8 mouse cellular contexts compared by ENCODE assay signal in the genomic region with DNA sequence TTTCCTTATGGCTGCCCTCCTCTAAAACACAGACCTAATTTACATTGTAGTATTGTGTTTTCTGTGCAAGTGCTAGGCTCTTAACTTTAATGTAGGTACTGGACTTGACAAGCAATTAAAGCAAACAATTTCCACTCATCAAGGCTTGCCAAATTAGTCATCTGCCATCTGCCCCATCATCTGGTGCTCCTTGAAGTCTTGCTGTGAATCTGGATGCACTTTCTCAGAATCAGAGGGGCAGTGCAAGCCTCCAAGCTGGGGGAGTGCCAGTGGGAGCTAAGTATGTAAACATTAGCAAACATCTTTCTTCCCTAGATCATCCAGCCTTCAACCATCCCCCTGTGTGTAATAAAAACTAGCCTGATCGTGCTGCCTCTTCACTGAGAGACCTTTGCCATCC.
DNase-seq lines count a peak whose midpoint lies in the region; ATAC-seq and TF ChIP-seq lines count a peak whose summit lies in the region.
"Had no signal": no experiment of that assay in that cellular context is flagged by ENCODE, and none has a peak within 500 bp of the region (broad histone marks: within the 10 kb centered on the region; RNA-seq: fewer than 3 reads in every experiment).

No protein-coding gene starts in this region.

- no peaks in the 10 kb centered on the region for H3K9me3 ChIP-seq in neural tube, embryonic 13.5 days
- no peaks in the 10 kb centered on the region for H3K9me3 ChIP-seq in hindbrain, postnatal 0 days (ENCODE audit: low read length)

- H3K4me3 ChIP-seq in neural tube, embryonic 13.5 days = no peak overlapping the region
- no peak overlapping the region for H3K4me3 ChIP-seq in hindbrain, postnatal 0 days (ENCODE audit: low read length)

- no peak overlapping the region for H3K4me2 ChIP-seq in neural tube, embryonic 13.5 days
- H3K4me2 ChIP-seq in hindbrain, postnatal 0 days (ENCODE audit: low read depth, low read length) = no peak overlapping the region

- peak; percentile 67 for ATAC-seq in neural tube, embryonic 13.5 days (ENCODE audit: low read depth)
- peak; percentile 82 for ATAC-seq in hindbrain, postnatal 0 days
- ATAC-seq in erythroblast, adult 5-6 weeks (replicated peaks; ENCODE audit: low FRiP score, poor library complexity, severe bottlenecking) = no peak
- no peak for ATAC-seq in megakaryocyte-erythroid progenitor cell, adult 5-6 weeks (replicated peaks; ENCODE audit: low FRiP score, low TSS enrichment, poor library complexity, severe bottlenecking)

- H3K27me3 ChIP-seq in neural tube, embryonic 13.5 days = no peaks in the 10 kb centered on the region
- no peaks in the 10 kb centered on the region for H3K27me3 ChIP-seq in hindbrain, postnatal 0 days (ENCODE audit: insufficient read depth, low read length)

- no peaks in the 10 kb centered on the region for H3K36me3 ChIP-seq in neural tube, embryonic 13.5 days
- H3K36me3 ChIP-seq in hindbrain, postnatal 0 days (ENCODE audit: insufficient read depth, low read length) = no peaks in the 10 kb centered on the region

- no peak overlapping the region for H3K27ac ChIP-seq in neural tube, embryonic 13.5 days (replicated peaks)
- H3K27ac ChIP-seq in hindbrain, postnatal 0 days = no peak overlapping the region

- no peak for TF ChIP-seq CTCF in hindbrain, postnatal 0 days (IDR thresholded peaks at IDR 0.05; ENCODE audit: low read depth)

- 0% methylated on average over 1 of the region's 1 CpGs for WGBS in neural tube, embryonic 13.5 days
- WGBS in hindbrain, postnatal 0 days = 21% methylated on average over 1 of the region's 1 CpGs

- DNase-seq in neural tube, embryonic 10.5 days (ENCODE audit: extremely low spot score, low spot score) = no peak
- peak; percentile 96 for DNase-seq in cerebellum, postnatal 25 days
- peak; percentile 90 for DNase-seq in hindbrain, postnatal 0 days (ENCODE audit: low spot score)
- DNase-seq in telencephalon, adult 2 months (ENCODE audit: low read depth, low spot score) = peak; percentile 12
- DNase-seq: lung, postnatal 36 days had no signal

- H3K4me1 ChIP-seq in neural tube, embryonic 13.5 days (replicated peaks) = peaks cover 3% of the 10 kb centered on the region; the same call in 1 of the 2 replicates
- H3K4me1 ChIP-seq in hindbrain, postnatal 0 days (ENCODE audit: insufficient read depth, low read length) = no peaks in the 10 kb centered on the region

- H3K9ac ChIP-seq in neural tube, embryonic 13.5 days = no peak overlapping the region
- no peak overlapping the region for H3K9ac ChIP-seq in hindbrain, postnatal 0 days (replicated peaks; ENCODE audit: low read length)

Comparison
In these comparisons a context has a peak if more than half of its experiments do, and no peak if none do; other contexts are left out.
1. ATAC-seq: peak in neural tube, embryonic 13.5 days (single experiment) and hindbrain, postnatal 0 days (single experiment); none in erythroblast, adult 5-6 weeks (single experiment) and megakaryocyte-erythroid progenitor cell, adult 5-6 weeks (single experiment).